Mouse (Mus musculus) frontal cortex, postnatal 10 days (tissue): Measurements from ENCODE around the gene Ankrd13a.

Source experiments
- DNase-seq, 2 experiments: peaks; one replicate each; pipeline ENCODE4 v3.0.0; 2022; ENCODE audit warnings: low spot score in 2 of 2, mixed read lengths in 1 of 2

Gene Ankrd13a

GRCm38 (mm10) chr5:114799848-114800247 lies 25.4 kb downstream of the Ankrd13a start:
- DNase-seq = no peak

GRCm38 (mm10) chr5:114801049-114801448 lies 26.6 kb downstream of the Ankrd13a start:
- DNase-seq = no peak

- no peak for DNase-seq
These were observed 27.4 kb downstream of the Ankrd13a start for GRCm38 (mm10) chr5:114801841-114802240.

GRCm38 (mm10) chr5:114803231-114803630 lies 28.8 kb downstream of the Ankrd13a start:
- DNase-seq = no peak

GRCm38 (mm10) chr5:114804335-114804734 lies 29.9 kb downstream of the Ankrd13a start:
- no peak for DNase-seq

GRCm38 (mm10) chr5:114804958-114805357 lies 30.5 kb downstream of the Ankrd13a start:
- peak in 1 of 2 experiments; percentile 43 for DNase-seq

- no peak for DNase-seq
These were observed 31.2 kb downstream of the Ankrd13a start for GRCm38 (mm10) chr5:114805436-114806350.

- DNase-seq = no peak
These were observed 32.2 kb downstream of the Ankrd13a start for GRCm38 (mm10) chr5:114806636-114807035.

GRCm38 (mm10) chr5:114807063-114807462 lies 32.6 kb downstream of the Ankrd13a start:
- DNase-seq = no peak

GRCm38 (mm10) chr5:114807468-114807867 lies 33.0 kb downstream of the Ankrd13a start:
- no peak for DNase-seq

GRCm38 (mm10) chr5:114807893-114808292 lies 33.4 kb downstream of the Ankrd13a start:
- DNase-seq = no peak

- no peak for DNase-seq
These were observed 33.9 kb downstream of the Ankrd13a start for GRCm38 (mm10) chr5:114808385-114808784.

- DNase-seq = no peak
These were observed 34.8 kb downstream of the Ankrd13a start for GRCm38 (mm10) chr5:114809181-114809756.

- DNase-seq = no peak
These were observed 35.3 kb downstream of the Ankrd13a start for GRCm38 (mm10) chr5:114809826-114810225.

GRCm38 (mm10) chr5:114813525-114814181 lies 39.2 kb downstream of the Ankrd13a start:
- DNase-seq = peak; percentile 83 to 89

- DNase-seq = no peak
These were observed 42.1 kb downstream of the Ankrd13a start for GRCm38 (mm10) chr5:114816599-114816998.

GRCm38 (mm10) chr5:114818124-114818523 lies 43.6 kb downstream of the Ankrd13a start:
- no peak for DNase-seq

GRCm38 (mm10) chr5:114822796-114823688 lies 48.6 kb downstream of the Ankrd13a start, which contains the start of gene 1500011B03Rik:
TSS of gene 1500011B03Rik (minus strand) at chr5:114823468.
- peak; percentile 69 to 77 for DNase-seq

- peak in 1 of 2 experiments; percentile 32 for DNase-seq
These were observed 49.7 kb downstream of the Ankrd13a start for GRCm38 (mm10) chr5:114824197-114824596.

GRCm38 (mm10) chr5:114825978-114826691 lies 51.7 kb downstream of the Ankrd13a start:
- DNase-seq = peak in 1 of 2 experiments; percentile 61

GRCm38 (mm10) chr5:114827427-114827826 lies 53.0 kb downstream of the Ankrd13a start:
- no peak for DNase-seq
